ENCODE assay signal across 8 mouse cellular contexts in genomic region chr14:31336369-31337155, GRCm38 (mm10). TPM values are rescaled to one million over a fixed set of nuclear protein-coding genes. Genes with fewer than 3 reads are reported as not detected.
DNase-seq lines count a peak whose midpoint lies in the region; ATAC-seq and TF ChIP-seq lines count a peak whose summit lies in the region.

TSS of gene Capn7 (plus strand) at chr14:31336638.

- peak within 1 kb of the TSS; percentile 94 for H3K27ac ChIP-seq in bone marrow, adult 2 months (ENCODE audit: control insufficient read depth, insufficient read depth, low read depth, low read length, poor library complexity)
- peak within 1 kb of the TSS; percentile 96 for H3K27ac ChIP-seq in embryonic facial prominence, embryonic 15.5 days (replicated peaks)
- H3K27ac ChIP-seq in limb, embryonic 14.5 days (replicated peaks; ENCODE audit: low read depth, low read length): peak within 1 kb of the TSS; percentile 95
- H3K27ac ChIP-seq in midbrain, postnatal 0 days (ENCODE audit: low read depth, low read length): peak within 1 kb of the TSS; percentile 82

- no peaks in the 10 kb centered on the region for H3K9me3 ChIP-seq in embryonic facial prominence, embryonic 15.5 days (replicated peaks)
- H3K9me3 ChIP-seq in limb, embryonic 14.5 days (ENCODE audit: control insufficient read depth, low read length): no peaks in the 10 kb centered on the region
- H3K9me3 ChIP-seq in midbrain, postnatal 0 days (ENCODE audit: low read length): no peaks in the 10 kb centered on the region

- DNase-seq in 416B (ENCODE audit: low read depth): peak; percentile 98
- DNase-seq in heart, adult 8-10 months (ENCODE audit: low spot score): peak; percentile 96
- peak; percentile 98 for DNase-seq in kidney, adult 9 months
- peak; percentile 96 for DNase-seq in limb, embryonic 14.5 days (ENCODE audit: low spot score)
- DNase-seq in midbrain, postnatal 0 days (ENCODE audit: low spot score): peak; percentile 99
- DNase-seq in spleen, postnatal 14 days (ENCODE audit: low spot score in 2 of 2): peak; percentile 98

- no peaks in the 10 kb centered on the region for H3K27me3 ChIP-seq in embryonic facial prominence, embryonic 15.5 days
- H3K27me3 ChIP-seq in limb, embryonic 14.5 days (ENCODE audit: control insufficient read depth, insufficient read depth, low read length): no peaks in the 10 kb centered on the region
- no peaks in the 10 kb centered on the region for H3K27me3 ChIP-seq in midbrain, postnatal 0 days (ENCODE audit: insufficient read depth, low read length)

- H3K36me3 ChIP-seq in embryonic facial prominence, embryonic 15.5 days: peaks cover 5% of the 10 kb centered on the region; the same call in 1 of the 2 replicates
- 0 out of 2 replicates have a peak, but pooled peaks cover 3% of the 10 kb centered on the region for H3K36me3 ChIP-seq in limb, embryonic 14.5 days (ENCODE audit: control insufficient read depth, insufficient read depth, low read length)
- no peaks in the 10 kb centered on the region; the same call in 1 of the 2 replicates for H3K36me3 ChIP-seq in midbrain, postnatal 0 days (ENCODE audit: insufficient read depth, low read length)

- H3K9ac ChIP-seq in embryonic facial prominence, embryonic 15.5 days: peak within 1 kb of the TSS; percentile 97
- H3K9ac ChIP-seq in limb, embryonic 14.5 days (ENCODE audit: low read depth, low read length, severe bottlenecking): peak within 1 kb of the TSS; percentile 92
- H3K9ac ChIP-seq in midbrain, postnatal 0 days (replicated peaks; ENCODE audit: low read length, poor library complexity, severe bottlenecking): peak within 1 kb of the TSS; percentile 84

- no peak; the same call in none of the 2 replicates for TF ChIP-seq POLR2A in bone marrow, adult 2 months (IDR thresholded peaks at IDR 0.05; ENCODE audit: borderline replicate concordance, control insufficient read depth, low read depth, low read length)
- TF ChIP-seq POLR2A in limb, embryonic 14.5 days (IDR thresholded peaks at IDR 0.05; ENCODE audit: borderline replicate concordance, extremely low read depth, insufficient read depth, insufficient read length): peak; percentile 94

- H3K4me3 ChIP-seq in bone marrow, adult 2 months (replicated peaks; ENCODE audit: control insufficient read depth, low read depth, low read length): peak within 1 kb of the TSS; percentile 92
- H3K4me3 ChIP-seq in embryonic facial prominence, embryonic 15.5 days (replicated peaks): peak within 1 kb of the TSS; percentile 98
- peak within 1 kb of the TSS; percentile 85 for H3K4me3 ChIP-seq in limb, embryonic 14.5 days (replicated peaks; ENCODE audit: low read length)
- H3K4me3 ChIP-seq in midbrain, postnatal 0 days (ENCODE audit: low read depth, low read length): peak within 1 kb of the TSS; percentile 70

- peak; percentile 97 for ATAC-seq in embryonic facial prominence, embryonic 15.5 days (ENCODE audit: insufficient number of reproducible peaks, low FRiP score, low TSS enrichment, low read depth)
- peak; percentile 97 for ATAC-seq in limb, embryonic 14.5 days (ENCODE audit: low FRiP score, low read depth)
- ATAC-seq in midbrain, postnatal 0 days (ENCODE audit: low FRiP score): peak; percentile 99

- no peaks in the 10 kb centered on the region; the same call in 1 of the 2 replicates for H3K4me1 ChIP-seq in bone marrow, adult 2 months (ENCODE audit: control insufficient read depth, insufficient read depth, low read length)
- H3K4me1 ChIP-seq in embryonic facial prominence, embryonic 15.5 days: peaks cover 4% of the 10 kb centered on the region
- H3K4me1 ChIP-seq in limb, embryonic 14.5 days (ENCODE audit: control insufficient read depth, insufficient read depth, low read length): no peaks in the 10 kb centered on the region
- H3K4me1 ChIP-seq in midbrain, postnatal 0 days (ENCODE audit: insufficient read depth, low read length): peaks cover 8% of the 10 kb centered on the region

- peak; percentile 30; the same call in 1 of the 2 replicates for TF ChIP-seq CTCF in bone marrow, adult 2 months (IDR thresholded peaks at IDR 0.05; ENCODE audit: control insufficient read depth, insufficient read depth, low read length)
- TF ChIP-seq CTCF in midbrain, postnatal 0 days (IDR thresholded peaks at IDR 0.05): peak; percentile 65

- peak within 1 kb of the TSS; percentile 61 for H3K4me2 ChIP-seq in embryonic facial prominence, embryonic 15.5 days (replicated peaks)
- peak within 1 kb of the TSS; percentile 59 for H3K4me2 ChIP-seq in limb, embryonic 14.5 days (replicated peaks; ENCODE audit: low read depth, low read length, severe bottlenecking)
- peak within 1 kb of the TSS; percentile 50 for H3K4me2 ChIP-seq in midbrain, postnatal 0 days (ENCODE audit: low read depth, low read length, poor library complexity, severe bottlenecking)

- under 1% methylated on average over 78 of the region's 78 CpGs for WGBS in bone marrow, adult 2 months
- under 1% methylated on average over 78 of the region's 78 CpGs for WGBS in embryonic facial prominence, embryonic 15.5 days
- under 1% methylated on average over 65 of the region's 78 CpGs for WGBS in limb, embryonic 14.5 days
- WGBS in midbrain, postnatal 0 days: under 1% methylated on average over 77 of the region's 78 CpGs

RNA-seq across cellular contexts. Expression of gene Capn7, which starts in this region (rescaled TPM):
- 13.1 and 14.8 TPM in 2 replicates for polyA plus RNA-seq in bone marrow, adult 2 months (2011; ENCODE audit: insufficient read depth, insufficient read length, low replicate concordance, missing spikeins)
- polyA plus RNA-seq in embryonic facial prominence, embryonic 15.5 days (2015; fragmentation: Nextera tagmentation; extraction: Ambion mirVana): 41.6 and 42.3 TPM in 2 replicates
- 10 to 100 TPM; 31.5 to 35.4 (median 32.6) TPM for total RNA-seq in heart, adult 8-10 months (2022)
- 37.3 and 44.7 TPM in 2 replicates for polyA plus RNA-seq in limb, embryonic 14.5 days (2012; rRNA removed)
- 44.1 and 45.6 TPM in 2 replicates for polyA plus RNA-seq in limb, embryonic 14.5 days (2014; fragmentation: Nextera tagmentation; extraction: Ambion mirVana)
- 73.7 and 84.3 TPM in 2 replicates for total RNA-seq in midbrain, postnatal 0 days (2014; rRNA removed)
- 55.9 and 56.8 TPM in 2 replicates for polyA plus RNA-seq in midbrain, postnatal 0 days (2015; fragmentation: Nextera tagmentation; extraction: Ambion mirVana)

Comparison
In these comparisons a context has a peak if more than half of its experiments do, and no peak if none do; other contexts are left out.
1. Peak in every context shown above with its lines: DNase-seq, ATAC-seq, H3K4me3 ChIP-seq and H3K27ac ChIP-seq.